ENCODE assay signal across 20 mouse cellular contexts in the genomic region with DNA sequence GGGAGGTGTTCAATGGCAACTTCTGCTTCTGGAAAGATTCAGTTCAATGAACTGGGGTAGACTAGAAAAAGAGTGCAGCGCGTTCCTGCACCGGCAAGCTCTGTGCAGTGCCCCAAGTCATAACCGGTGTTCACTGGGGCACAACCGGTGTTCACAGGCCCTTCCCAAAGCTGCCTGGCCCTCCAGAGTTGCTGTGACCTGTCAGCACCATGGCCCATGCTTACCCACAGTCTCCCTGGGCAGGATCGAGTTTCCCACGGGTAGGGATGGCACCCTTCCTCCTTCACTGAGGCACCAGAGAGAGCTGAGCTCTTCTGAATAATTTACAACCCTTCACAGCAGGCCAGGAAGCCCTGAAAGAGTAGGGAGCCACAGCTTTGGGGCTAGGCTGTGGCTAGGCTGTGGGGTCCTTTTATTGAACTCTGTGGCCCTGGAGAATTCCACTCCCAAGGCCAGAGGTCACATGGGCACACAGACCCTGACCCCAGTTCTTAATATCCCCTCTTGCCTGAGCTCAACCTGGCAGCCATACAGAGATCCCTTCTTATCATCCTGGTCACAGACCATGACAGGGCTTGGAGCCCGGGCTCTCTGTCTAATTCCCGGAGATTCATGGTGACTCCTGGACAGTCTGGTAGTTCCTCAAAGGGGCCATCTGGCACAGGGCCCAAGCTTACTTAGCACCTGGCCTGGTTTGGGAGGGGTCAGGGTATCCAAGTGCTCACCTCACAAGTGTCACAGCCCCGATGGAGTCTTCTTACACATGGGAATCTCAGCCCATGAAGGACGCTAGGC. TPM values are rescaled to one million over a fixed set of nuclear protein-coding genes. Genes with fewer than 3 reads are reported as not detected.
"Had no signal": no experiment of that assay in that cellular context is flagged by ENCODE, and none has a peak within 500 bp of the region (broad histone marks: within the 10 kb centered on the region; RNA-seq: fewer than 3 reads in every experiment).

No protein-coding gene starts in this region.

- H3K4me2 ChIP-seq: limb, embryonic 15.5 days; liver, embryonic 12.5 days; lung, embryonic 14.5 days; midbrain, embryonic 12.5 days; neural tube, embryonic 13.5 days; stomach, embryonic 15.5 days had no signal

- H3K27ac ChIP-seq: limb, embryonic 15.5 days; liver, embryonic 12.5 days; midbrain, embryonic 12.5 days; neural tube, embryonic 13.5 days; stomach, embryonic 15.5 days had no signal

- ATAC-seq: liver, embryonic 12.5 days; midbrain, embryonic 16.5 days had no signal

- H3K9me3 ChIP-seq: limb, embryonic 15.5 days; liver, embryonic 12.5 days; midbrain, embryonic 12.5 days; neural tube, embryonic 13.5 days; stomach, embryonic 15.5 days had no signal

- H3K36me3 ChIP-seq: limb, embryonic 15.5 days; liver, embryonic 12.5 days; midbrain, embryonic 12.5 days; neural tube, embryonic 13.5 days; stomach, embryonic 15.5 days had no signal

- H3K4me3 ChIP-seq: limb, embryonic 15.5 days; liver, embryonic 12.5 days; midbrain, embryonic 12.5 days; neural tube, embryonic 13.5 days; stomach, embryonic 15.5 days had no signal

- H3K4me1 ChIP-seq: limb, embryonic 15.5 days; midbrain, embryonic 12.5 days; neural tube, embryonic 13.5 days; stomach, embryonic 15.5 days had no signal

- H3K9ac ChIP-seq: limb, embryonic 15.5 days; liver, embryonic 12.5 days; lung, embryonic 14.5 days; midbrain, embryonic 12.5 days; neural tube, embryonic 13.5 days; stomach, embryonic 15.5 days had no signal

- DNase-seq: kidney, adult 18-20 months; left cerebral cortex, postnatal 4 days; lung, embryonic 14.5 days; lung, postnatal 14 days; right cerebral cortex, postnatal 14 days; thymus, postnatal 4 days had no signal

RNA-seq across cellular contexts. Expression of a gene that starts 12.4 kb away (rescaled TPM):
- total RNA-seq: layer of hippocampus, adult 8-10 months; layer of hippocampus, postnatal 14 days; left cerebral cortex, adult 18-20 months; left cerebral cortex, postnatal 10 days; left cerebral cortex, postnatal 4 days had no signal
- polyA plus RNA-seq: liver, embryonic 16.5 days; lung, embryonic 14.5 days; midbrain, embryonic 16.5 days; spleen, adult 2 months; thymus, postnatal 0 days had no signal

RNA-seq across cellular contexts. Expression of a gene that starts 30.5 kb away (rescaled TPM):
- total RNA-seq: megakaryocyte-erythroid progenitor cell, adult 5-6 weeks had no signal
